Mouse (Mus musculus) fat pad, adult 2 months (tissue): ENCODE results near the gene Mta3.
"Not testable (repeated sequence)": the region's sequence is repeated elsewhere in the genome, so short reads cannot be mapped to it uniquely, and the experiment has no call there.

Source experiments
- DNase-seq: peaks from one replicate; pipeline ENCODE4 v3.0.0-alpha.2; 2011; ENCODE audit warnings: low read depth, low spot score; ENCODE audit errors: extremely low read depth

Mta3 gene

GRCm38 (mm10) chr17:83708256-83708655 is 2.3 kb downstream of the Mta3 start:
- no peak for DNase-seq

- peak; percentile 74 for DNase-seq
Measured at GRCm38 (mm10) chr17:83708891-83709290, 2.9 kb downstream of the Mta3 start.

GRCm38 (mm10) chr17:83709517-83709916 is 3.6 kb downstream of the Mta3 start:
- DNase-seq: not testable (repeated sequence)

GRCm38 (mm10) chr17:83710639-83711038 is 4.7 kb downstream of the Mta3 start:
- DNase-seq: no peak

GRCm38 (mm10) chr17:83712341-83712740 is 6.4 kb downstream of the Mta3 start:
- no peak for DNase-seq

- no peak for DNase-seq
Measured at GRCm38 (mm10) chr17:83720449-83720848, 14.5 kb downstream of the Mta3 start.

- DNase-seq: no peak
Measured at GRCm38 (mm10) chr17:83721157-83721556, 15.2 kb downstream of the Mta3 start.

GRCm38 (mm10) chr17:83723064-83723463 is 17.1 kb downstream of the Mta3 start:
- no peak for DNase-seq

- no peak for DNase-seq
Measured at GRCm38 (mm10) chr17:83726496-83726895, 20.5 kb downstream of the Mta3 start.

GRCm38 (mm10) chr17:83727707-83728106 is 21.7 kb downstream of the Mta3 start:
- DNase-seq: no peak

- no peak for DNase-seq
Measured at GRCm38 (mm10) chr17:83729029-83729428, 23.1 kb downstream of the Mta3 start.

- no peak for DNase-seq
Measured at GRCm38 (mm10) chr17:83730123-83730522, 24.2 kb downstream of the Mta3 start.

- no peak for DNase-seq
Measured at GRCm38 (mm10) chr17:83732166-83732629, 26.2 kb downstream of the Mta3 start.

GRCm38 (mm10) chr17:83732801-83733200 is 26.8 kb downstream of the Mta3 start:
- no peak for DNase-seq

GRCm38 (mm10) chr17:83736701-83737100 is 30.7 kb downstream of the Mta3 start:
- no peak for DNase-seq

- DNase-seq: no peak
Measured at GRCm38 (mm10) chr17:83737775-83738174, 31.8 kb downstream of the Mta3 start.

GRCm38 (mm10) chr17:83740135-83740676 is 34.2 kb downstream of the Mta3 start:
- no peak for DNase-seq

GRCm38 (mm10) chr17:83741243-83741642 is 35.3 kb downstream of the Mta3 start:
- no peak for DNase-seq

GRCm38 (mm10) chr17:83744231-83744824 is 38.4 kb downstream of the Mta3 start:
- no peak for DNase-seq

GRCm38 (mm10) chr17:83747405-83748160 is 41.6 kb downstream of the Mta3 start:
- DNase-seq: no peak

GRCm38 (mm10) chr17:83750216-83750950 is 44.4 kb downstream of the Mta3 start:
- no peak for DNase-seq
